Mouse (Mus musculus): Measurements from ENCODE around the gene Mrc2.

Mrc2 gene

DNA sequence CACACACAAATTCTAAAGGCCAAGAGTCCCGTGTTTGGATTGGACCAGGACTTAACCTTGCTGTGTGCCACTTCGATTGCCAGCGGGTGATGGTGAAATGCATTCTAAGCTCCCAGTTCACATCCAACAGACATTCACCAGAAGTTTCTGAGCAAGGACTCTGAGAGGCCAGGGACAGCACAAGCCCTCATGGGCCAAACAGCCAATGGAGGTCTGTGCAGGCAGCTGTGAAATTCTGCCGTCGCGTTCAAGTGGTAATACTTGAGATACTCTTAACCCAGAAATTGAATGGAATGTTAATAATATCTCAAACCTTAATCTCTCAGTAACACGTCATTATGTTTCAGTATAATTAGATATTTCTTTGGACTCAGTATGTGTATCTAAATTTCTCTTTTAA is 17.8 kb downstream of the Mrc2 start:
- ATAC-seq (ENCODE audit: low TSS enrichment): no peak

DNA sequence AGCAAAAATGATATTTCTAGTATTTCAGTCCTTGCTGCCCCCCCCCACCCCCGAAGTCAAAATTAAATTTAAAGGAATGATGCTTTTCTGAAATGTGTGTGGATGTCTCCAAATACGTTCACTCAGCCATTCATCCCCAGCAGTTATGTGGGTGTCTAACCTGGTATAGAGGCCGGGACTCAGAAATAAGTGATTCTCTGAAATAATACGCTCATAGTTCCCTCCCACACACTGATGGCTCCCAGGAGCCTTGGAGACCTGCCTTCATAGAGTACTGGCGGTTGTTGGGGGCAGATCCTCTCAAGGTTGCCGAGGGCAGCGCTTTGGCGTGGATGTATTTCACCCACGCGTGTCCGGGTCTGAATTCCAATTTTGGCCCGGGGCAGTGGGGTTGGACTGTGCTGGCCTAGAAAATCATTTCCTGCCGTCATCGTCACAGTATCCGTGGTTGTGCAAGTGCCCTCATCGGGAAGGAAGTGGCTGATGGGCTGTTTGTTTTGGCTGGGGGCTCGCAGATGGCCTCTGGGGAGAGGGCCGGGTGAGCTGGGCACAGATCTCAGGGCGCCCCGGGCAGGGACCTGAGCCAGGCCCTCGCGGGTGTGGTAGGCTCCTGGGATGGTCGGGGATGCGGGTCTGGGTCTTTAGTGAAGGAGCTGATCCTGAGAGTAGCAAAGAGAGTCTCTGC is 19.0 kb downstream of the Mrc2 start:
- no peak for ATAC-seq (ENCODE audit: low TSS enrichment)

DNA sequence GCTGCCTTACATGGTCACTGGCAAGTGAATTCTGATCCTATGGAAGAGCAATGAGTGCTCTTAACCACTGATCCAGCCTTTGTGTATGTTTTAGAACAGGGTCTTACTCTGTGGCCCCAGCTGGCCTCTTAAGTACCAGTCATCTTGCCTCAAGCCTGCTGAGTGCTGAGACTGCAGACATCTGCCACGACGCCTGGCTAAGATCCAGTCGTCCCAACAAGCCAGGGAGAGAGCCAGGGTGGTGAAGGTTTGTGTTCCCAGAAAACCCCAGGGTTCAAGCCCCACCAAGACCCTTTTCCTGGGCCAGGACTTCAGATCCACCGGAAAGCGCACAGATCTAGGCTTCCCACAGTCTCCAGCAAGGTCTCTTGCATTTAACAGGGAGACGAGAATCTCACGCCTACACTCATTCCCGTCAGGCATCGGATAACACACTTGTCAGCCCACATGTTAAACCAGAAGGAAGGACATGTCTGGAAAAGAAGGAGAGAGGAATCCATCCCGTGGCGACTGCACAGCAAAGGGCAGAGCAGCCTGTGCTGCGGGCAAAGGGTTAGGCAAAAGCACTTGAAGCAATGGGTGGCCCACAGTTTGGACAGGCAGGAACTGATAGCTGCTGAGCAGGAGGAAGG is 20.0 kb downstream of the Mrc2 start:
- ATAC-seq (ENCODE audit: low TSS enrichment): peak; percentile 51; the same call in 1 of the 2 replicates

DNA sequence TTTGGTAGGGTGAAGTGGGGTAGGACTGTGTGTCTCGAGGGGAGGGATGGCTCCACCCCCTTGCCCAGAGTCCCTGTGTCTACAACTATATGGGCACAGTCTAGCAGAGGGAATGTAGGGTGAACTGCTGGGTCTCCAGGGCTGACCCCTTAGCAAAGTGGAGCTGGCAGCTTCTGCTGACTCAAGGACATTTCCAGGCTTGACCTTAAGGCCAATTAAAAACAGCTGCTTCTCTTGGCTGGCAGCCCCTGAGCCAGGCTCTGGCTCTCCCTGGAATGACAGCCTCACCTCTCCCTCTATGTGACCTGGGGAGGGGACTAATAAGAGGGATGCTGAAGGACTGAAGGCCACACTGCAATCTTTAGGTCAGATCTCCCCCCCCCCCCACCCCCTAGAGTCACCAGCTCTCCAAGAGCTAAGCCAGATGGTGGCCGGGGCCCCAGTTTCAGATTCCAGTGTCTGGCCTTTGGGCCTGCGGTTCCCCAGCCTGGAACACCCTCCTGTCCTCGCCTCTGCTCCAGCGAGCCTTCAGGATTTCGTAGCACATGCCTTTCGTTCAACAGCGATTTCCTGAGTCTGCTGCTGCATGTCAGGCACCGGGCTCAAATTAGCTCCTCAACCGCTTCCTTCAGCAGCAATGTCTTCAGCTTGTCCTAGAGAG is 20.7 kb downstream of the Mrc2 start:
- peak; percentile 18 for ATAC-seq (ENCODE audit: low TSS enrichment)

DNA sequence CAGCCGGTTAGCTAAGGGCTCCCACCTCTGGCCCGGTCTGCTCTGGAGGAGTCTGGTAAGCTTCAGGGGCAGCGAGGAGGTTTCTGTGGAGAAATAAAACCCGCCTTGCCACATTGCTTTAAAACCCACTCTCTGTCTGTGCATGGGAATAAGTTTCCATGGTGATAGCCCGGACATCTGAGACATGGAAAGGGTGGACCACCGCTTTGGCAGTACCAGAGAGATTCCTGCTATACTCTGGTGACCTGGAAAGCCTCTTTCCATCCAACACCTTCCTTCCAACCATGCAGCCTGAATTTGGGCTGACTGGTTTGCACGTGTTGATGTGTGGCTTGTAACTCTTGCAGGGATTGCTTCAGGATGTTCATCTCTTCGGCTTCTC is 21.2 kb downstream of the Mrc2 start:
- no peak for ATAC-seq (ENCODE audit: low TSS enrichment)

DNA sequence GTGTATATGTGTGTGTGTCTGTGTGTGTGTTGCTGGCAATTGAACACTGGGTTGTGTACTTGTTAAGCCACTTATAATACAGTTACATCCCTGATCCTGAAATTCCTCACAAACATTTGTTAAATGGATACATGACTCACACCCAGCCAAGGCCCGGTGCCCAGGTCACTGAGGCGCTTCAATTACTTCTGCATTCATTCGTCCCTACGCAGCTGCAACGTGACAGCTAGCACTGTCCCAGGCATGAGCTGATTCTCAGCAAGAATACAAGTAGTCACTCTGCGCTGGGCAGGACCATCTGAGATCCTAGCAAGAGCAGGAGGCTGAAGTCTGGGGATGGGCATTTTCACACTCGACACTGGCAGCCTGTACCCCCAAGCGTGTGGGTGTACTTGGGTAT is 22.9 kb downstream of the Mrc2 start:
- ATAC-seq (ENCODE audit: low TSS enrichment): no peak

DNA sequence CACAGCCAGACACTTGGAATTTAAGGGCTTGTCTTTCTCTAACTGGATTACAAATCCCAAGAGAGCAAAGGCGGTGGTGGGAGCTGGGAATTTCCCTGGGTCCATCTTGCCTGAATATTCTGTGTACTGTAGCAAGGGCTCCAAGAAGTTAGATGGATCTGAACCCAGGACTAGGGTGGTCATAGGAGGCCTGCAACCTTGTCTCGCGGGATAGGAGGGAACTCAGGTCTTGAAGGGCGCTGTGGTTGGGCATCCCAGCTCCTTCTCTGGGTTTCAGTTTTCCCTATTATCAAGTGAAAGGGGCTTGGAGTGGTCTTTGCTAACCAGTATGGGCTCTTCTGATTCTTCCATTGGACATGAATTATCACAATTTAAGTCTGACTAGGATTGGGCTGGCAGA is 23.7 kb downstream of the Mrc2 start:
- no peak for ATAC-seq (ENCODE audit: low TSS enrichment)

DNA sequence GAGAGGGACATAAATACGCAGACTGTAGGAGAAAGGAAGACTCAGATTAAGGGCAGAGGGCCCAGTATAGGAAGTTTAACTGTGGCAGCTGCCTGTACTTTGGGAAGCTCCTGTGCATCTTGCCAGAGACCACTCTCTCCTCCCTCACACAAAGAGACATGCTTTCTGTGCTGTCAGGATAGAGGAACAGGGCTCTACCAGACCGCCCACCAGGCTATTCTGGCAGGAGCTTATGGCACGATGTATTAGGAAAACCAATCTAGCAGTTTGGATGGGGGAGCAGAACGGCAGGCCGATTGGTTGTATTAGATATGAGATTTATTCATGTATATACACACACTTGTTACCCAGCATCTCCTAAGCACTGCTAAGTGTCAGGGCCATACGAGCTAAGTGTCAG is 25.3 kb downstream of the Mrc2 start:
- no peak for ATAC-seq (ENCODE audit: low TSS enrichment)

DNA sequence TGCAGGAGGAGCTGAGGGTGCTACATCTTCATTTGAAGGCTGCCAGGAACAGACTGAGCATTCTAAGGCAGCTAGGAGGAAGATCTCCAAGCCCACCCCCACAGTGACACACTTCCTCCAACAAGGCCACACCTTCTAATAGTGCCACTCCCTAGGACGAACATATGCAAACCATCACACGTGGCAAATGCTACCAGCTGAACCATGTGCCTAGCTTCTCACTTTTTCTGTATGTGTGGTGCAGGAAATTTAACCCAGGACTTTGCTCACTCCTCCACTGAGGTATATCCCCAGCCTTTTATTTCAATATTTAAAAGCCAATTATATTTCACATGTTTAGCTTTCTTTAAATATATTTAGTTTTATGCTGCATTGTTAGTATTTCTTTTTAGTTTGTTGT is 28.6 kb downstream of the Mrc2 start:
- no peak for ATAC-seq (ENCODE audit: low TSS enrichment)

DNA sequence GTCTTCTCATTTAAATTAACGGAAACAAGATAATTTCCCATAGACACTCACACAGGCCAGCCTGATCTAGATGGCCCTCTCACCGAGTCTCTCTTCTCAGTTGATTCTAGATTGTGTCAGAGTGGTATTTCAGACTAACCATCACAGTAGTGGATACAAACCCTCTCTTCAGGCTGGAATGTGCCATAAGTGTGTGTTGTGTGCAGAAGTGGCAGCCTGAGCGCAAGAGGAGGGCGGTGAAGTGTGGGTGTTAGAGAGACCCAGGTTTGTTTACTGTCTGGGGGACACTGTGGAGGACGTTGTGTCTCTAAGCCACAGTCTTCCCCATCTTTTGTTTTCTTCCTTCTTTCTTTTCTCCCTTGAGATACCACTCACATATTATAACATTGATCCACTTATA is 31.1 kb downstream of the Mrc2 start:
- no peak for ATAC-seq (ENCODE audit: low TSS enrichment)

DNA sequence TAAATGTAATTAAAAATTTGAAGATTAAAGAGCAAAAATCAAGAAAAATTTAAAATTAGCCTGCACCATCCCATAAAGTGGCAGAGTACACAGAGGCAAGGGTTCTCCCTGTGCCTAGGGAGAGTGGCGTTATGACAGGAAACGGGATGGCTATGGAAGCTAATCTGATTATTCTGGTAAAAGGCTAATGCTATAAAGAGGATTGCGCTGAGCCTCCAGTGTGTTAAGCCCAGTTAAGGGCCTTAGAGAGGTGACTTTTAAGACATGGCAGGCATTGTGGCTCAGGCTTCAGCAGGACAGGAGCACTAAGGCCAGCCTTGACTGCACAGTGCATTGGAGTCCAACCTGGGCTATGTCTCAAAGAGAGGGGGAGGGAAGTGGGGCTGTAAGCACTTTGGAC is 34.7 kb downstream of the Mrc2 start:
- ATAC-seq (ENCODE audit: low TSS enrichment): no peak

DNA sequence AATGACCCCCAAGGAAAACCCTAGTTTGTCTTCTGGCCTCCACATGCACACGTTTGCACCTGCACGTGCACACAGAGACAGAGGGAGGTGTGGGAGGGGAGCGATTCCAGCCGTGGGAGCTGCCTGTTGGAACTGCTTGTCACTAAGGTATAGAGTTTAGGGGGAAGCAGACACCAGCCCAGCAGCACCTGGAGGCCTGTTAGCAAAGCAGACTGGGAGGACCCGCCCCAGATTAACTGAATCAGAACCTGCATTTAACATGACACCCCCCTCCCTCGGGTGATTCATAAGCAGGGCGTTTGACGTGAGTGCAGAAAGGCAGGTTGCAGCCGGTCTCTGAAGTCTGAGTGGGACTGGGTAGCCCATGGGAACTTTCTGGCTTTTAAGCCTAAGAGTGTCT is 37.5 kb downstream of the Mrc2 start:
- ATAC-seq (ENCODE audit: low TSS enrichment): 0 out of 2 replicates have a peak, but pooled peaks have one; percentile 13

DNA sequence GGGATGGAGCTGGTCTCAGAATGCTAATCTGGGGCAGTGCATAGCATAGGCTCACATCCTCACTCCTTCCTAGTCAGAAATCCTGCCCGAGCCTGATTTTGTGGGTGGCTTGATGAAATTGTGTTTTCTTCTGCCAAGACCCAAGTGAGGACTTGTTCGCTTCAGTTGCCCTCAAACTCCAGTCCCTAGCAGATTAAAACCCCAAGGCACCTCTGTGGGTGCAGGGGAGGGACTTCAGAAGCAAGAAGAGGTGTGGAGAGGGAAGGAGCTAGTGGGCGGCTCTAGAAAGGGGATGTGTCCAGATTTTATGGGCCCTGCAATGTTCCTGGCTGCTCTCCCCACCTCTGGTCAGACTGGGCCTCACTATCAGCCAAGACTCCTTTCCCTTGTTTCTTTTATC is 38.7 kb downstream of the Mrc2 start:
- no peak for ATAC-seq (ENCODE audit: low TSS enrichment)

DNA sequence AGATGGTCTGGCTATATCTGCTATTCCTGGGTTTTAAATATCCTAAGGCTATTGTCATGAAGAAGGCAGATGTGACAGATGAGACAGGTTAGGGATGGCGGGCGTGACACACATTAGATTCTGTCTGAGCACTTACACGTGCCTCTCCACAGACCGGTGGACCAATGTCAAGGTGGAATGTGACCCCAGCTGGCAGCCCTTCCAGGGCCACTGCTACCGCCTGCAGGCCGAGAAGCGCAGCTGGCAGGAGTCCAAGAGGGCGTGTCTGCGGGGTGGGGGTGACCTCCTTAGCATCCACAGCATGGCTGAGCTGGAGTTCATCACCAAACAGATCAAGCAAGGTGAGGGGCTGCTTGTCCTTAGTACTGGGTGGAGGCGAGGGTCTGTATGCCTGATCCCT is 39.3 kb downstream of the Mrc2 start:
- ATAC-seq (ENCODE audit: low TSS enrichment): no peak

DNA sequence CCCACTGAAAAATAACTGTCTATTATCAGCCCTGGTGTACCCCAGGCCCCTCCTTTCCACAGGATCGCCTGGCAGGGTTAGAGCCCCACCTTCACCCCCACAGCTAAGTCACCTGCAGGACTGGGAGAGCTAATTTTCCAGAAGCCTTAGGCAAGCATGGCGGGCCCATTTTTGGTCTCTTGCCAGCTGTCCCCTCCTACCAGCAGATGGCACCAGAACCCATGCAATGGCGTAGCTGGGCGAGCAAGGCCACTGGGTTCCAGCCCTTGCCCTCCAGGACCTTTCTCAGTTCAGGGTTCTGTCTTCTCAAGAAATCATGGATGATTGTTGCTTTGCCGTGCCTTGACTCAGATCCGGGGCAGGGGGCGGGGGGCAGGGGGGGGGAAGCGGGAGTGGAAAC is 40.0 kb downstream of the Mrc2 start:
- ATAC-seq (ENCODE audit: low TSS enrichment): no peak

DNA sequence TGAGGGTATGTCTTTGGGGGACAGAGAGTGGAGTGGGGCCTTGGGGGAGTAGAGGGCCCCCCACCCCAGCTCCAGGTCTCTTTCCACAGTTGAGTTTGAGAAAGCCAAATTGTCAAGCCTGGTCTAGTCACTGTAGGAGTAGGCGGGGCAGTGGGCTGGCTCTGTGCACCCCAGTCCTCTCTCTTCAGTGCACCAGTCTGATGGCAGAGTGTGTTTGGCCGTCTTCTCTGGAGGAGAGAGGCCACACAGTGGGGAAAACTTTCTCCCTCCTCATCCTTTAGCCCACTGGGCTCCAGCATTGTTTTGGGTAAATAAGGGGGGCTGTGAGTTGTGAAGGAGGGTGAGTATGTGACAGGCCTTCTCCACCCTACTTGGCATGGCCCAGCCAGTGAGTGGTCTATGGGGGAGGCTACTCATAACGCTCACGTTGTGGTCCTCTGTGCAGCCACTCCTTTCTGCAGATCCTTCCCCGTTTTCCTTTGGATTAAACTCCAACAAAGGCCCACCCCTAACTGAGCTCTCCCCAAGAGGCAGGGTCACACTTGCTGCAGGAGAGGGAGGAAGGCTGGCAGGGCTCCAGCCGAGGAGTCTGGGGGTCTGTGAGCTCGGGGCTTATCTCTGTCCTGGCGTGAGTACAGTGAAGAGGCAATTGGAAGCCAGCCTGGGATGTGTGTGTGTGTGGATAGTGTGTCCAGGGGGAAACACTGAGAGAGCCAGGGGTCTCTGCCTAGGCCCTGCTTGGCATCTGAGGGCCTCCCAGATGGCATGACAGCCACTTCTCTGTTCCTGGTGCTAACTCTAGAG is 41.6 kb downstream of the Mrc2 start:
- ATAC-seq (ENCODE audit: low TSS enrichment): no peak

DNA sequence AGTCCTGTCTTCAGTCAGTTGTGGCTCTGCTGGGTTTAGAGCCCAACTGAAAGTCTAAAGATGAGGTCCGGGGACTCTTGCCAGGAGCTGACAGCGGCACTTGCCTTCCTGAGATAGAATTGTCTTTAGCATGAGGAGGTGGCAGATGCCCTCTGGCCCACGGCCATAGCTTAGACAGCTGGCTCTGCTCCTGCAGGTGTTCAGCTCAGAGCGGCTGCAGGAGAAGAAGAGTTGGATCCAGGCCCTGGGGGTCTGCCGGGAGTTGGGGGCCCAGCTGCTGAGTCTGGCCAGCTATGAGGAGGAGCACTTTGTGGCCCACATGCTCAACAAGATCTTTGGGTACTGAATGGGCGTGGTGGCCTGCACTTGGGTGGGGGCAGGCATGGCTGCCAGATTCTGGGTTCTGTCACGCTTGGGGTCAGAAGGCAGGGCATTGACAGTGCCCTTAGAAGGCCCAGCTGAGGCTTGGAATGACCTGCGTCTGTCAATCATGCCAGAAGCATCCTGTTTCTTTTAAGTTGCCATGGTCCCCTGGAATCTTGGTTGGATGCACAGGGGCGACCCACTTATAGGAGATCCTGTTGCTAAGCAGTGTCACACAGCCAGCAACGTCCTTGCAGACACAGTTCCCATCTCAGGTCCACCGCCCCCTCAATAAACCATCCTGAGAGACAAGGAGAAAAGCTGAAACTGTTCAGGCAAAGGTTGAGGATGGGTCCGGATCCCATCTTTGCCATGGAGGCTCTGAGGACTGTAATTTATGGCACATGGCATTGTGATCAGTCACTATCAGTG is 46.4 kb downstream of the Mrc2 start:
- no peak for ATAC-seq (ENCODE audit: low TSS enrichment)

DNA sequence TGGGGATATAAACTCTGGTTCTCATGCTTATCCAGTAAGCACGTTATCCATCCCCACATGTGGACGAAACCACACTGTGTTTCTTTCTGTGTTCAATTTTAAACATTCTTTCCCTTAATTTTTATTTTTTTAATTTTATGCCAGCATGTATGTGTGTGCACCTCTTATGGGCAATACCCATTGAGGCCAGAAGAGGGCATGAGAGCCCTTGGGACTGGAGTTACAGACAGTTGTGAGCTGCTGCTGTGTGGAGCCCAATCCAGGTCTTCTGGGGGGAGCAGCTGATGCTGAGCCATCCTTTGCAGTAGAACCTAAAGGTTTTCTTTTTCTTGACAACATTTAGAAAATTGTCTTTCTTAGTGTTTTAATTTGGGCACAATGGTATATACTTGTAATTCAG is 52.8 kb downstream of the Mrc2 start:
- ATAC-seq (ENCODE audit: low TSS enrichment): no peak

DNA sequence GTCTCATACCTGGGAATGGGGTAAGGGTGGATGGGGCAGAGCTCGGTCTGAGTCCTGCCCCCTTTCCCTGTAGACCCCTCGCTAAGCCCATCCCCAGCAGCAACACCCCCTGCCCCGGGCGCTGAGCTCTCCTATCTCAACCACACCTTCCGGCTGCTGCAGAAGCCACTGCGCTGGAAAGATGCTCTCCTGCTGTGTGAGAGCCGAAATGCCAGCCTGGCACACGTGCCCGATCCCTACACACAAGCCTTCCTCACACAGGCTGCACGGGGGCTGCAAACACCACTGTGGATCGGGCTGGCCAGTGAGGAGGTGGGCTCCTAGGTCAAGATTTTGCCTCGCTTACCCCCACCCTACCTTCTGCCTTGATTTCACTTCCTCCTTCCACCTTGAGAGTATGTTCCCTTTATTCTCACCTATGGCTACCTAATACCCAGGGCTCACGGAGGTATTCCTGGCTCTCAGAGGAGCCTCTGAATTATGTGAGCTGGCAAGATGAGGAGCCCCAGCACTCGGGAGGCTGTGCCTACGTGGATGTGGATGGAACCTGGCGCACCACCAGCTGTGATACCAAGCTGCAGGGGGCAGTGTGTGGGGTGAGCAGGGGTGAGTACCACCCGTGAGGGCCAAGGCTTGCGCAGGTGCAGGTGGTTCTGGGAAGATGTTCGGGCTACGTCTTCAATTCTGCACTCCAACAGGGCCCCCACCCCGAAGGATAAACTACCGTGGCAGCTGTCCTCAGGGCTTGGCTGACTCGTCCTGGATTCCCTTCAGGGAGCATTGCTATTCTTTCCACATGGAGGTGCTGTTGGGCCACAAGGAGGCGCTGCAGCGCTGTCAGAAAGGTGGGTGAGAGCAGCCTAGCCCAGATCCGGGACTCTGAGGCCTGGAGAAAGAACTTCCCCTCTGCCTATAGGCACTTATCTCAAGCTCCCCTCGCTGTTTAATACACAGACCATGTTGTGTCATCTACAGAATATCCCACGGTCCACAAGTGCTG is 55.0 kb downstream of the Mrc2 start:
- ATAC-seq (ENCODE audit: low TSS enrichment): peak; percentile 94

DNA sequence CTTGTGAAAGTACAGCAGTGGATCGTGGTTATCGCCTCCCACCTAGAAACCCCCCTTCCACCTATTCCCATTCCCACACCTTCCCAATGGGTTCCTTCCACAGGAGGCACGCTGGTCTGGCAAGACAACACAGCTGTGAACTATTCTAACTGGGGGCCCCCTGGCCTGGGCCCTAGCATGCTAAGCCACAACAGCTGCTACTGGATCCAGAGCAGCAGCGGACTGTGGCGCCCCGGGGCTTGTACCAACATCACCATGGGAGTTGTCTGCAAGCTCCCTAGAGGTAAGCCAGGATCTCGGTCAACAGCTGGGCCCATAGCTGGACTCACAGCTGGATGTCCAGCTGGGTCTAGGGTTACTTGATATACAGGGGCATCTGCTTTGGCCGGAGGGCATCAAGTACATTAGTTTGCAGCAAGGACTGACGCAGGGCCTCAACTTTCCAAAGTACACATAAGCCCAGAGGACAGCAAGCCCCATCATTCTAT is 56.1 kb downstream of the Mrc2 start:
- no peak for ATAC-seq (ENCODE audit: low TSS enrichment)

Measured in frontal cortex, adult (tissue).